Mouse (Mus musculus): Measurements from ENCODE around the gene Tsg101. TPM values are rescaled to one million over a fixed set of nuclear protein-coding genes. Genes with fewer than 3 reads are reported as not detected.

Gene Tsg101
- polyA plus RNA-seq (2016; fragmentation: Nextera tagmentation; extraction: Ambion mirVana): 259 and 274 TPM in 2 replicates

DNA sequence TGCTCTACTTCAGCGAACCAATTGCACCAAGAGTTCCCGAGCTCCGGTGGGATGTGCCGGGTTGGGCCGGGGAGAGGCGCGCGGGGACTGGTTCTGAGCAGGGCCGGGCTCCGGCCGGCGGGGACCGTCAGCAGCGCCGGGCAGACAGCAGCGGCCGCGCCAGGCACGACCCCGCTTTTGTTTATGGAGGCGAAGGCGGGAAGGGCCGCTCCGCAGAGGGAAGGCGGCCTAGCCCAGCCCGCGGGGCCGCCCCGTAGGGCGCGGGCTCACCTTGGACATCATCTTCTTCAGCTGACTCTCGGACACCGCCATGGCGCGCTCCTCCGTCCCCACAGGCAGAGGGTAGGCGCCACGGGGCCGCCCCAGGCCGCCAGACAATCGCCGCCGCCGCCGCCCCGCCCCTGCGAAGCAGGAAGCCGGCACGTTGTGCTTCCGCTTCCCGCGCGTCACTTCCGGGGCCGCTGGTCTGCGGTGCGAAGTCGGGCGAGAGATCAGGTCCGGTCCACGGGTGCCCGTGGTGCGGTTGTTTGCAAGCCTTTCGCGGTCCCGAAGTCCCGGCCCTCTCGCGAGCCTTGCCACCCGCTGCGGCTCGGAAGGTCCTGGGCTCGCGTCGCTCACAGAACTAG lies at the start of gene Tsg101:
Tsg101 (minus strand) TSS at position 419 of the 626 bp plus-strand sequence.
- Histone ChIP-seq H3K27ac (peak within 1 kb of the TSS; percentile 99), H3K27me3 (ENCODE audit: poor library complexity, severe bottlenecking) (no peaks in the 10 kb centered on the region), H3K9me3 (no peaks in the 10 kb centered on the region), H3K36me3 (replicated peaks) (peaks cover 34% of the 10 kb centered on the region), H3K4me3 (peak within 1 kb of the TSS; percentile 94), H3K4me1 (peaks cover 27% of the 10 kb centered on the region)
- DNase-seq (ENCODE audit: extremely low spot score, low spot score): peak; percentile 91
- under 1% methylated on average over 75 of the region's 75 CpGs for WGBS

DNA sequence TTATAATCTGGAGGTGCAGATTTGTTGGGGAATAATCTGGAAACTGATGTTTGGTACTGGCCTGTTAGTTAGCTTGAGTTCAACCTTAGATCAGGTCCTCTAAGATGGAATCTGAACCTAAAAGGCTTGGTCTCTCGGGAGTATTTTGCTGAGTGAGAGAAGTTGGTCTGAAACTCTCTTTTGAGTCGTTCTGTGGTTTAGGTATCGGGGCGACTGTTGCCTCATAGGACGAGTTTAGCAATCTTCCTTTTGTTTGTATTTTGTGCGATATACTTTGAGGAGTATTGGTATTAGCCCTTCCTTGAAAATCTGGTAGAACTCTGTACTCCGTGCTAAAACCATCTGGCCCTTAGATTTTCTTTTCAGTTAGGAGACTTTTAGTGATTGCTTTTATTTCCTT lies 44.3 kb upstream of the Tsg101 start:
- no peak for DNase-seq (ENCODE audit: extremely low spot score, low spot score)
- Histone ChIP-seq H3K27me3 (ENCODE audit: poor library complexity, severe bottlenecking) (peaks cover 19% of the 10 kb centered on the region), H3K4me1 (peaks cover 14% of the 10 kb centered on the region), H3K27ac (no peak overlapping the region), H3K4me3 (no peak overlapping the region), H3K9me3 (no peaks in the 10 kb centered on the region), H3K36me3 (replicated peaks) (no peaks in the 10 kb centered on the region)
- 87% methylated on average over 7 of the region's 7 CpGs for WGBS

GRCm38 (mm10) chr7:46962806-46963618 lies 43.2 kb upstream of the Tsg101 start:
- peak; percentile 67 for DNase-seq (ENCODE audit: extremely low spot score, low spot score)
- Histone ChIP-seq H3K4me3 (peak overlapping the region; percentile 14; the same call in 1 of the 2 replicates), H3K9me3 (no peaks in the 10 kb centered on the region), H3K4me1 (peaks cover 20% of the 10 kb centered on the region), H3K27ac (peak overlapping the region; percentile 81), H3K36me3 (replicated peaks) (no peaks in the 10 kb centered on the region), H3K27me3 (ENCODE audit: poor library complexity, severe bottlenecking) (peaks cover 22% of the 10 kb centered on the region)
- WGBS: under 1% methylated on average over 9 of the region's 9 CpGs

DNA sequence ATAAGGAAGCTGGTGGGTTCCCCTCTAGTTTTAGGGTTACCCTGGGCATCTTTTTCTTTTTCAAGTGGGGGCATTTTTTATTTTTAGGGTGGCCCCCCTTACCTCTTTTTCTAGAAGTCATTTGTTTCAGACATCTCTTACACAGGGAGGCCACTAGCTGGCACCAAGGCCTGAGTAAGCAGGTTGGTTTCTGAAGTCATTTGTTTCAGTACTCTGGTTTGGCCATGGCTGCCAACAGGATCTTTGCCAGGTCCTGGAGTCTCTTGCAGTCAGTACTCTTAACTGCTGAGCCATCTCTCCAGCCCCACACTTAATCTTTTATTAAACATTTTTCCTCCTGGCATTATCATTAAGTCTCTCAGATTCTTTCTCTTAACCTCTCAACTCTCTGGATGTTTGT lies 42.4 kb upstream of the Tsg101 start:
- Histone ChIP-seq H3K4me1 (peaks cover 28% of the 10 kb centered on the region), H3K27ac (no peak overlapping the region), H3K27me3 (ENCODE audit: poor library complexity, severe bottlenecking) (peaks cover 22% of the 10 kb centered on the region), H3K36me3 (replicated peaks) (no peaks in the 10 kb centered on the region), H3K4me3 (no peak overlapping the region), H3K9me3 (no peaks in the 10 kb centered on the region)
- no peak for DNase-seq (ENCODE audit: extremely low spot score, low spot score)

GRCm38 (mm10) chr7:46960991-46961390 lies 41.2 kb upstream of the Tsg101 start:
- Histone ChIP-seq H3K36me3 (replicated peaks) (peaks cover 5% of the 10 kb centered on the region; the same call in 1 of the 2 replicates), H3K9me3 (no peaks in the 10 kb centered on the region), H3K27me3 (ENCODE audit: poor library complexity, severe bottlenecking) (peaks cover 22% of the 10 kb centered on the region), H3K27ac (no peak overlapping the region), H3K4me1 (peaks cover 30% of the 10 kb centered on the region), H3K4me3 (no peak overlapping the region)
- WGBS: 71% methylated on average over 3 of the region's 3 CpGs
- DNase-seq (ENCODE audit: extremely low spot score, low spot score): no peak

GRCm38 (mm10) chr7:46958853-46959252 lies 39.1 kb upstream of the Tsg101 start:
- WGBS: 26% methylated on average over 9 of the region's 9 CpGs
- H3K4me3 ChIP-seq: peak overlapping the region; percentile 85
- H3K27me3 ChIP-seq (ENCODE audit: poor library complexity, severe bottlenecking): peaks cover 22% of the 10 kb centered on the region
- peaks cover 30% of the 10 kb centered on the region for H3K4me1 ChIP-seq
- no peak for DNase-seq (ENCODE audit: extremely low spot score, low spot score)
- H3K9me3 ChIP-seq: no peaks in the 10 kb centered on the region
- H3K36me3 ChIP-seq (replicated peaks): peaks cover 20% of the 10 kb centered on the region
- H3K27ac ChIP-seq: peak overlapping the region; percentile 89

DNA sequence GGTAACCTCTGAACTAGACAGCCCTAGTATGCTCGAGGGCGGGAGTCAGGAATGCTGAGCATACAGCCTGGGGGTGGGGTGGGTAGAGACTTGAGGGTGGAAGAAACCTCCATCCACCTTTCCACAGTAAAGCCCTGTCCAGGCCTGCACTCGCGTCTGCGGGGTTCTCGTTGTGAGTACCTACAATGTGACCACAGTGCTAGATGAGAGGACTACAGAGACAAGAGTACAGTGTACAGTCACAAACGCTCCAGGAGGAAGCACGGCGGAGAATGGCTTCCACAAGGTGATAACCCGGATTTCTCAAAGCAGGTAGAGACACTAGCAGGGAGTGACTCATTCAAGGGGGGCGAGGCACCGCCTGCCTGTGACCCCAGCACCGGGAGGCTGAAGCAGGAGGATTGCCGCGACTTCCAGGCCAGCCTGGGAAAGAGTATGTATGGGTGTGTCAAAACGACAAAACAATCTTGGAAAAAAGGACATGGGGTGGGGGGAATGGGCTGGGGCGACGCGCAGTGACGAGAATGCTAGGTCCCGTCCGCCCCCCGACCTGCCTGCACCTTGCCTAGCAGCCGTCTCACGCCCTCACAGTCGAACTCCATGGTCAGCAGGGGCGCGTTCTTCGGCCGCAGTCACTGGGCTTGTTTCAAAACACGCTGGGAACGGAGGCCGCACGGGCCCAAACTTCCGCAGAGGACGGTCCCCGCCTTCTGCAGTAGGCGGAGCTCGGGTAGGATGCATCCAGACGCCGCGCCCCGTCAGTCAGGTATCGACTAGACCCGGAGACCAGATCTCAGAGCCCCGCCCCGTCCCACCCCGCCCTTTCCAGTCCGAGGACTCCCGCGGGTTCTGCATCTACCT lies 38.3 kb upstream of the Tsg101 start, which contains the start of gene Uevld:
Uevld (minus strand) TSS at position 697 of the 861 bp plus-strand sequence.
- peaks cover 28% of the 10 kb centered on the region for H3K36me3 ChIP-seq (replicated peaks)
- peaks cover 22% of the 10 kb centered on the region for H3K4me1 ChIP-seq
- DNase-seq (ENCODE audit: extremely low spot score, low spot score): peak; percentile 95
- H3K4me3 ChIP-seq: peak within 1 kb of the TSS; percentile 85
- peak within 1 kb of the TSS; percentile 89 for H3K27ac ChIP-seq
- no peaks in the 10 kb centered on the region for H3K9me3 ChIP-seq
- WGBS: under 1% methylated on average over 51 of the region's 51 CpGs
- peaks cover 22% of the 10 kb centered on the region for H3K27me3 ChIP-seq (ENCODE audit: poor library complexity, severe bottlenecking)

DNA sequence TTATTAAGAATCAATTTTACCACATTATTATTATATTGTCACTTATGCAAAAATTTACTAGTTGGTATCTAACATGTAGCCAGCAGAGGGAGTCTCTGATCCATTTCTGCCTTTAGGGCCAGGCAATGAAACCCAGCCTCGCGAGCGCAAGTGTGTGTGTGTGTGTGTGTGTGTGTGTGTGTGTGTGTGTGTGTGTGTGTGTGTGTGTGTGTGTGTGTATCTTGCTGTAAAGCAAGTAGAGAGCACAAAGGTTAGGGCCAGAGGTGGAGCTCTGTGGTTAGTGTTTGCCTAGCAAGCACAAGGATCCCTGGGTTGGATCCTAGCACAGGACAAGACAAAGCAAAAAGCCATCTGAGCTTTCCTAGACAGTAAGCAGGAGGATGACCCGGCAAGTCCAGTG lies 16.1 kb upstream of the Tsg101 start:
- Histone ChIP-seq H3K4me3 (no peak overlapping the region), H3K36me3 (replicated peaks) (peaks cover 86% of the 10 kb centered on the region), H3K9me3 (no peaks in the 10 kb centered on the region), H3K27ac (no peak overlapping the region), H3K27me3 (ENCODE audit: poor library complexity, severe bottlenecking) (no peaks in the 10 kb centered on the region), H3K4me1 (no peaks in the 10 kb centered on the region)
- no peak for DNase-seq (ENCODE audit: extremely low spot score, low spot score)
- 75% methylated on average over 4 of the region's 4 CpGs for WGBS

DNA sequence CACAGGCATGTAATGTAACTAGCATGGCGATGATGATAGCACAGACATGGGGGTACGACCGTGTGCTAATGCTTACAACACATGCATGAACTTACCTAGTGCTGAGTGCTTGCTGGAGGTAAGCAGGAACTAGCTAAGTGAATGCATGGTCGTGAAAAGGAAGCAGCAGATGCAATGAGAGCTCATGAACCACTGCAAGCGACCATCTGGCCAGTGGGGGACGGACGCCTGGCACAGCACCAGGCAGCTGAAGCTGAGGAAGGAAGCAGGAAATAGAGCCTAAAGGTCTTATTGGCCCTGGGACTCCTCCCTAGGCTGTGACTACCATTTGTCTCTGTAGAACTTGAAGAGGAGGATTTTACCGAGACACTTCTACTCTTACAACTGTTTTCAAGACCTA lies 15.0 kb upstream of the Tsg101 start:
- H3K9me3 ChIP-seq: no peaks in the 10 kb centered on the region
- DNase-seq (ENCODE audit: extremely low spot score, low spot score): no peak
- H3K27me3 ChIP-seq (ENCODE audit: poor library complexity, severe bottlenecking): no peaks in the 10 kb centered on the region
- no peaks in the 10 kb centered on the region for H3K4me1 ChIP-seq
- WGBS: 91% methylated on average over 8 of the region's 8 CpGs
- no peak overlapping the region for H3K4me3 ChIP-seq
- peaks cover 85% of the 10 kb centered on the region for H3K36me3 ChIP-seq (replicated peaks)
- H3K27ac ChIP-seq: no peak overlapping the region

DNA sequence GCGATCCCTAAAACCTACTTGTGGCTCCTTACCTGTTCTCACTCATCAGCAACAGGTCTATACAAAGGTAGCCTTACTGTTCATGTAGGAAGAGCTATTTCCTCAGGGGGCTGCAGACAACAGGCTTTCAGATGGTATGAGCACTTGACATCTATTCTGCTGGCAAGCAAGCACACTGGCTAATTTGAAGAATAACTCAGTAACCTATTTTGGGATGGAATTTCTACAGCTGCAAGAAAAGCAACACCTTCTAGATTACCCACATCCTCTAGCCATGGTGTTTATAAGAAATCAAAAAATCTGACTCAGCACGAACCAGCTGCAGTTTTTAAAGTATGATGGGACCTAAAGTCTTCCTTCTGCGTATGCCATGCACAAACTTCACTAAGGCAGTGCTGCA lies 11.6 kb upstream of the Tsg101 start:
- no peak overlapping the region for H3K4me3 ChIP-seq
- no peak overlapping the region for H3K27ac ChIP-seq
- peaks cover 76% of the 10 kb centered on the region for H3K36me3 ChIP-seq (replicated peaks)
- H3K27me3 ChIP-seq (ENCODE audit: poor library complexity, severe bottlenecking): no peaks in the 10 kb centered on the region
- H3K4me1 ChIP-seq: no peaks in the 10 kb centered on the region
- WGBS: 94% methylated on average over 3 of the region's 3 CpGs
- DNase-seq (ENCODE audit: extremely low spot score, low spot score): no peak
- H3K9me3 ChIP-seq: no peaks in the 10 kb centered on the region

DNA sequence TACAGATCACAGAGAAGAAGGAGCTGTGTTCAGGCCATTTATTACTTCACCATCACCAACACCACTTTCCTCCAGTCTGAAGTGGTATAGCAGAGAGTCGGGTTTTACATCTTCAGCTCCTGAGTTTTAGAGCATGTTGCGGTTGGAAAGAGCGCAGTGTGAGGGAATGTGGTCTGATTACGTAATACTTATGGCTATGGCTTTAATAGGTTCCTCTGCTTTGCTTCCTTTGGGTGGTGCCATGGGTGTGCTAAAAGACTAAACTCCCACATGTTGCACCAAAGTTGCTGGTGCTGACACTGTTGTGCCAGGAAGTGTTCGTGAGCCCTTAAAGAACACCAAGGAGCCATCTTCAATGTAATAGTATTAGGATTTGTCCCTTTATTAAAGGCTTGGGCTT lies 8.5 kb upstream of the Tsg101 start:
- Histone ChIP-seq H3K9me3 (no peaks in the 10 kb centered on the region), H3K4me3 (no peak overlapping the region), H3K27ac (no peak overlapping the region), H3K36me3 (replicated peaks) (peaks cover 50% of the 10 kb centered on the region), H3K27me3 (ENCODE audit: poor library complexity, severe bottlenecking) (no peaks in the 10 kb centered on the region), H3K4me1 (no peaks in the 10 kb centered on the region)
- DNase-seq (ENCODE audit: extremely low spot score, low spot score): no peak
- 96% methylated on average over 5 of the region's 5 CpGs for WGBS

DNA sequence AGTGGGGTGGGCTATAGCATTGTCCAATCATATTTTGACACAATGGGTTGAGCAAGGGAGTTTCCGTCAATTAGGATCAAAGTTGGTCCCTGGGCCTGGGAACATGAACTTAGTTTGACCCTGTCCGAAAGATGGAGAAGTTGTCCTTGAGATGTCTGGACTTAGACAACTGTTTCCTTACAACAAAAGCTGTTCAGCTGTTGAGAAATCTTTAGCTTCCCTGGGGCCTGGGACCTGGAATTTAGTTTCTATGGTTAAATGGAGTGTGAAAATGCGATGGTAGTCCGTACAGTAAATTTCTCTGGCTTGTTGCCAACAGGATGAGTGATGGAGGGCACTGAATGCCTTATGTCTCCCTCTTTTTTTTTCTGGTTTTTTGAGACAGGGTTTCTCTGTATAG lies 2.3 kb upstream of the Tsg101 start:
- H3K4me3 ChIP-seq: no peak overlapping the region
- H3K27ac ChIP-seq: no peak overlapping the region
- H3K4me1 ChIP-seq: peaks cover 22% of the 10 kb centered on the region
- H3K9me3 ChIP-seq: no peaks in the 10 kb centered on the region
- WGBS: 93% methylated on average over 4 of the region's 4 CpGs
- peaks cover 17% of the 10 kb centered on the region for H3K36me3 ChIP-seq (replicated peaks)
- no peak for DNase-seq (ENCODE audit: extremely low spot score, low spot score)
- H3K27me3 ChIP-seq (ENCODE audit: poor library complexity, severe bottlenecking): no peaks in the 10 kb centered on the region
